Mouse (Mus musculus) induced T-regulatory cell, adult 2 months (primary cell): ENCODE measurements around the gene Wtap.
"Not testable (repeated sequence)": the region's sequence is repeated elsewhere in the genome, so short reads cannot be mapped to it uniquely, and the experiment has no call there.

Experiments
- DNase-seq: peaks from one replicate; pipeline ENCODE4 v3.0.0-alpha.2; 2012; ENCODE audit warnings: low read depth

Wtap gene

GRCm38 (mm10) chr17:12994069-12994468 is at the start of gene Wtap:
Gene Wtap (minus strand): TSS chr17:12994169.
- no peak for DNase-seq

GRCm38 (mm10) chr17:13036627-13037192 is 42.7 kb upstream of the Wtap start:
- DNase-seq: not testable (repeated sequence)

- no peak for DNase-seq
These were observed 19.3 kb upstream of the Wtap start for GRCm38 (mm10) chr17:13013316-13013715.

GRCm38 (mm10) chr17:13009887-13010286 is 15.9 kb upstream of the Wtap start:
- peak; percentile 80 for DNase-seq

- peak; percentile 72 for DNase-seq
These were observed 14.6 kb upstream of the Wtap start for GRCm38 (mm10) chr17:13008528-13008927.

- peak; percentile 95 for DNase-seq
These were observed 13.9 kb upstream of the Wtap start for GRCm38 (mm10) chr17:13007730-13008425.

- no peak for DNase-seq
These were observed 13.0 kb upstream of the Wtap start for GRCm38 (mm10) chr17:13006984-13007383.

DNA sequence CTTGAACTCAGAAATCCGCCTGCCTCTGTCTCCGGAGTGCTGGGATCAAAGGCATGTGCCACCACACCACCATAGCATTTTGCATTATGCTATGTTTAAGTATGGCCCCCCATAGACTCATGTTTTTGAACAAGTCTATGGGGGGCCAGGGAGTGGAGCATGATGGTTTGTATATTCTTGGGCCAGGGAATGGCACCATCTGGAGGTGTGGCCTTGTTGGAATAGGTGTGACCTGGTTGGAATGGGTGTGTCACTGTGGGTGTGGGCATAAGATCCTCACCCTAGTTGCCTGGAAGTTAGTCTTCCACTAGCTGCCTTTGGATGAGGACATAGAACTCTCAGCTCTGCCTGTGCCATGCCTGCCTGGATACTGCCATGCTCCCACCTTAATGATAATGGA is 12.6 kb upstream of the Wtap start, which contains the start of gene Sod2:
TSS of gene Sod2 (plus strand) at position 301 of the 400 bp plus-strand sequence.
- DNase-seq: not testable (repeated sequence)

GRCm38 (mm10) chr17:13004436-13004835 is 10.5 kb upstream of the Wtap start:
- not testable (repeated sequence) for DNase-seq

GRCm38 (mm10) chr17:13002243-13002642 is 8.3 kb upstream of the Wtap start:
- peak; percentile 25 for DNase-seq

- no peak for DNase-seq
These were observed 5.1 kb upstream of the Wtap start for GRCm38 (mm10) chr17:12999069-12999468.

GRCm38 (mm10) chr17:12997890-12998289 is 3.9 kb upstream of the Wtap start:
- no peak for DNase-seq

DNA sequence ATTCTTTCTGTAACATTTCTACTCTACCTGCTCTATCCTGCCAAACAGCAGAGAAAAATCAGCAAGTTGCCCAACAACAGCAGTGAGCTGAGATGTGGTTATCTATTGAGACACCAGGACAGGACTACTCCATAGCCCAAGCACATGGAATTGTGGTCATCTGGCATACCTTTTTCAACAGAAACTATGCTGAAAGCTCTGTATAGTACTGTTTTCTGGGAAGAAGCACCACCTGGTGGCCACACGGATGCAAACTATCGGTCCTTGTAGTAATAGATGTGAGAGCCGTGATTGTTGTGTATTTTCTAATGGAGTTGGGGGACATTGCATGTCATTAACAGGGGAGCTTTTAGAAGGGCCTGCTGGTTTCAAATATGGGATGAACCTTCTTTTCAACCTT is 2.4 kb upstream of the Wtap start:
- peak; percentile 75 for DNase-seq

- DNase-seq: peak; percentile 92
These were observed 1.4 kb downstream of the Wtap start for GRCm38 (mm10) chr17:12992470-12992991.

- peak; percentile 88 for DNase-seq
These were observed 2.2 kb downstream of the Wtap start for GRCm38 (mm10) chr17:12991635-12992358.

DNA sequence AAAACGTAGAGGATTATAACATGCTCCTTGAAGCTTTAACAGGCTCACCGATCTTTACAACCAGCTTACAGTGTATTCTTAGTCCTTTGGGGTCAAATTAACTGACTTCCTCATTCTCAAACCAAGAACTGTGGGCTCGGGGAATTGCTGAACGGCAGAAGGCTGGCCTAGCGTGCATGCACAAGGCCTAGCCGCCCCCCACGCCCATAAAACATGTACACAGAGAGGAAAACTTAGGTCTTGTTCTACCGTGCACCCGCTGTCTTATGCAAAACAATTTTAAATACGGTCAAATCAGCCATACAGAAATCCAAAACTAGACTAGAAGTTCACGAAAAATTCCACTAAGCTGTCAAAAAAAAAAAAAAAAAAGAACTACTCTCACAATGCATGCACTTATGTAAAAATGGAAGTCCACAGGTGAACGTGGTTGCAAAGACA is 2.8 kb downstream of the Wtap start:
- DNase-seq: peak; percentile 69

DNA sequence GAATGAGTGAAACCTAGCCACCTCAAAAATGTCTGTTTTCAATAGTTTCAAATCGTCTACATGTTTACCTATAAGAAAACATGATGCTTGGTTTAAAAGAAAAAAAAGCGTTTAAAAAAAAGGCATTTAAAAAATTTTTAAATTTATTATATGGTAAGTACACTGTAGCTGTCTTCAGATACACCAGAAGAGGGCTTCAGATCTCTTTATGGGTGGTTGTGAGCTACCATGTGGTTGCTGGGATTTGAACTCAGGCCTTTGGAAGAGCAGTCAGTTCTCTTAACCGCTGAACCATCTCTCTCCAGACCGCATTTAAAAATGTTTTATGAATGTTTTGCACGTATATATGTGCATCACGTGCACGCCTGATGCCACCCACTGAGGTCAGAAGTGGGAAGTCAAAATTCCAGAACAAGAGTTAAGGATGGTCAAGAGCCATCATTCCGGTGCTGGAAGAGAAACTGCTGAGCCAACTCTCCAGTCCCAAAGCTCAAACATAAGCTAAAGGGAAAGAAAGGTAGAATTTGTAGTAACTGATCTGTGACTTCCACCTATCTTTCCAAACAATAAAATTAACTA is 3.3 kb downstream of the Wtap start:
- peak; percentile 23 for DNase-seq

DNA sequence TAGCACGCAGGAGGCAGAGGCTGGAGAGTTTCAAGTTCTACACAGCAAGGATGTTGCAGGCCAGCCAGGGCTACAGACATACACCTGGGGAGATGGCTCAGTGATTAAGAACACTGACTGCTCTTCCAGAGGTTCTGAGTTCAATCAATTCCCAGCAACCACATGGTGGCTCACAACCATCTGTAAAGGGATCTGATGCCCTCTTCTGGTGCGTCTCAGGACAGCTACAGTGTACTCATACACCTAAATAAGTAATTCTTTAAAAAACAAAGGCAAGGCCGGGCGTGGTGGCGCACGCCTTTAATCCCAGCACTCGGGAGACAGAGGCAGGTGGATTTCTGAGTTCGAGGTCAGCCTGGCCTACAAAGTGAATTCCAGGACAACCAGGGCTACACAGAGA is 5.9 kb downstream of the Wtap start:
- peak; percentile 57 for DNase-seq

DNA sequence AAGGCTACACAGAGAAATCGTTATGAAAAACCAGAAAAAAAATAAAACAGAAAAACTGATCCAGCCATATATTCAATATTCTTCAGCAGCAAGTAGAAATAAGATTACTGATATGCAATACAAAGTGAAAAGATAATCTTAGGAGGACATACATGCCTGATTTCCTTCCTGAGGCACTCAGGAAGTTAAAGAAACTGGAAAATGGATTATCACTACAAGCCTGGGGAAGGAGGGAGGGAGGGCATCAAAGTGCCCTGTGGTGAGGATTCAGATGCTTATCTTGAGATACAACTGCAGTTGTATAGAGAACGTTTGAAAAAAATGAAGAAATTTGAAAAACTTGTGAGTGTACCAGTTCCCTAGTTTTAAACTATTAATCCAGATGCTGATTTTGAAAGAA is 10.0 kb downstream of the Wtap start:
- DNase-seq: no peak

DNA sequence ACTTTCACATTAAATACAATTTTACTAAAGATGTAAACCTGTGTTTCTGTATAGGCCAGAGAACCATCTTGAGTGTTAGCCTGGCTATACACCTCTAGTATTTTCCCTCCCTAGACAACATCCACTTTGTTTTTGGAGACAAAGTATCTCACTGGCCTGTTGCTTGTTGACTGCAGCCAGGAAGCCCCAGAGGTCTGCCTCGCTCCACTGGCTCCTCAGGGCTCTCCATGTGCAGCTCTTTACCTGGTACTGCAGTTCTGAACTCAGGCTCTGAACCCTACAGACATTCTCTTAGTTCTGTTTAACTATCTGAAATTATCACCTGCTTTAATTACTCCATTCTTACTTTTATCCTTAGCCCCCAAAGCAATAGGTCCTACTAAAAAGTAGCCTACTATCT is 15.4 kb downstream of the Wtap start:
- DNase-seq: no peak

DNA sequence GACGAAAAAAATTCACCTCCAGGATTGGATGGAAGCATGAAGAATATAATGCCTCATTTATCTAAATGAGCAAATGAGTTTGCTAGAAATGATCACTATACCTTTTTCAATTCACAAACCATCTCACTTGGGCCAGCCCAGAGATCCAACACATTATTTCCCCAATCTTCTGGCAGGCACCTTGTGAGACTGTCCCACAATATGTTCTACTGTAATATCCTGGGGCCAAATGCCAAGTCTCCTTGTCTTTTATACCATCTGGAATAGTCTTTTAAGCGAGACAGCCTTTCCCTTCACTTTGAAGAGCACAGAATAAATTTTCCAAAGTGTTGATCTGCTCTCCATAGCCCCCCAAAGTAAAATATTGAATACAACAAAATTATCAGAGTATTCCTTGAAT is 20.1 kb downstream of the Wtap start:
- DNase-seq: no peak

- no peak for DNase-seq
These were observed 26.8 kb downstream of the Wtap start for GRCm38 (mm10) chr17:12967173-12967572.
